Mouse (Mus musculus) heart, embryonic 14.5 days (tissue): Measurements from ENCODE around the gene Tmem150b. TPM values are rescaled to one million over a fixed set of nuclear protein-coding genes. Genes with fewer than 3 reads are reported as not detected.
A peak's percentile ranks its signal among the peaks of the same experiment; 100 is the strongest.

Experiments
- ATAC-seq: fragments of 200-750 bp; cut with Nextera tagmentation; 2 replicates; pipeline ENCODE4 v1.8.0; 2017; ENCODE audit warnings: low read depth, moderate TSS enrichment; ENCODE audit not compliant: insufficient number of reproducible peaks, insufficient read depth, low FRiP score
- H3K27ac ChIP-seq, 2 experiments: fragments of 200-500 bp in 1 of 2; fragments of 300-500 bp in 1 of 2; sonication (generic) in 1 of 2; replicated peaks in 1 of 2; 2 replicates each; pipeline ENCODE4 v1.5.1; 2012 to 2014; ENCODE audit warnings: low read depth in 2 of 2, low read length in 2 of 2, control low read depth in 1 of 2, mild to moderate bottlenecking in 1 of 2, mixed read lengths in 1 of 2; ENCODE audit not compliant: control insufficient read depth in 1 of 2, insufficient read depth in 1 of 2
- H3K27me3 ChIP-seq: fragments of 300-500 bp; sonication (generic); 2 replicates; pipeline ENCODE4 v1.6.1; 2014; ENCODE audit warnings: mild to moderate bottlenecking, low read length, control low read depth; ENCODE audit not compliant: control insufficient read depth, insufficient read depth
- H3K36me3 ChIP-seq: fragments of 300-500 bp; sonication (generic); 2 replicates; pipeline ENCODE4 v1.6.1; 2014; ENCODE audit warnings: mild to moderate bottlenecking, control low read depth, low read length, mixed read lengths; ENCODE audit not compliant: control insufficient read depth, insufficient read depth
- H3K4me1 ChIP-seq, 2 experiments: fragments of 200-500 bp in 1 of 2; fragments of 300-500 bp in 1 of 2; sonication (generic) in 1 of 2; 2 replicates each; pipeline ENCODE4 v1.6.1; 2012 to 2014; ENCODE audit warnings: low read length in 2 of 2, control low read depth in 1 of 2, mixed read lengths in 1 of 2; ENCODE audit not compliant: control insufficient read depth in 2 of 2, insufficient read depth in 2 of 2
- H3K4me2 ChIP-seq: fragments of 300-500 bp; sonication (generic); 2 replicates; pipeline ENCODE4 v1.6.1; 2014; ENCODE audit warnings: mild to moderate bottlenecking, low read length
- H3K4me3 ChIP-seq, 2 experiments: fragments of 200-500 bp in 1 of 2; fragments of 300-500 bp in 1 of 2; sonication (generic) in 1 of 2; 2 replicates each; pipeline ENCODE4 v1.5.1; 2012 to 2014; ENCODE audit warnings: low read length in 2 of 2, mild to moderate bottlenecking in 2 of 2, control low read depth in 1 of 2, low read depth in 1 of 2, moderate library complexity in 1 of 2; ENCODE audit not compliant: control insufficient read depth in 1 of 2, insufficient read depth in 1 of 2
- H3K9ac ChIP-seq: fragments of 300-500 bp; sonication (generic); 2 replicates; pipeline ENCODE4 v1.6.1; 2014; ENCODE audit warnings: mild to moderate bottlenecking, low read length
- H3K9me3 ChIP-seq: fragments of 300-500 bp; sonication (generic); 2 replicates; pipeline ENCODE4 v1.6.1; 2016; ENCODE audit warnings: low read length, control low read depth; ENCODE audit not compliant: control insufficient read depth
- WGBS: fragments of 180-500 bp; shearing (Covaris S2); extraction: QIAGEN DNeasy Blood & Tissue Kit; methylation state at CpG from one replicate; pipeline ENCODE4 v1.1.7; 2014; 5-methylcytosine and 5-hydroxymethylcytosine counted together
- polyA plus RNA-seq: library from polyadenylated mRNA; unstranded; fragments of >200 nt; fragmentation: Nextera tagmentation; extraction: Ambion mirVana; gene quantifications from 2 replicates; pipeline ENCODE4 v1.2.1, GENCODE M21; 2014

The Tmem150b gene
- polyA plus RNA-seq, 1 experiment from 2014 or later: 0.08 TPM

- Histone ChIP-seq H3K9ac (peak overlapping the region; percentile 27; the same call in 1 of the 2 replicates), H3K4me3 (peak overlapping the region; percentile 14 to 30; a peak in 3 of 4 replicates), H3K36me3 (no peaks in the 10 kb centered on the region), H3K27me3 (no peaks in the 10 kb centered on the region), H3K27ac (no peak overlapping the region), H3K4me1 (no peaks in the 10 kb centered on the region), H3K9me3 (no peaks in the 10 kb centered on the region), H3K4me2 (peak overlapping the region; percentile 55)
- WGBS: 31% methylated on average over 12 of the region's 12 CpGs
- no peak for ATAC-seq
These were observed 1.5 kb downstream of the Tmem150b start for GRCm38 (mm10) chr7:4723508-4723907.

DNA sequence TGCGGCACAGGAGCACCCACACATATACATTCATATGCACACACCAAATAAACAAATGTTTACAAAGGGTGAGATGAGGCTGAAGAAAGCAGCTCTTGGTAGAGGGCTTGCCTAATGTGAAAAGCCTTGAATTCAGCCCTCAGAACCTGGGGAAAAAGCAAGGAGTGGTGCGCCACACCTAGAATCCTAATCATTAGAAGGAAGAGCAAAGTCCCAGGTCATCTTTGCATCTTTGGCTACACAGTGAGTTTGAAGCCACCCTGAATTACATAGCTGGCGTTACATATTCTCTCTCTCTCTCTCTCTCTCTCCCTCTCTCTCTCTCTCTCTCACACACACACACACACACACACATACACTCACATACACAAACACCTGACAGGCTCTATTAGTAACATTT, 5.8 kb downstream of the Tmem150b start:
- Histone ChIP-seq H3K27me3 (no peaks in the 10 kb centered on the region), H3K27ac (no peak overlapping the region), H3K36me3 (peaks cover 22% of the 10 kb centered on the region), H3K4me2 (no peak overlapping the region), H3K4me3 (no peak overlapping the region), H3K9ac (no peak overlapping the region), H3K9me3 (no peaks in the 10 kb centered on the region), H3K4me1 (no peaks in the 10 kb centered on the region)
- ATAC-seq: no peak
- 88% methylated on average over 3 of the region's 3 CpGs for WGBS

DNA sequence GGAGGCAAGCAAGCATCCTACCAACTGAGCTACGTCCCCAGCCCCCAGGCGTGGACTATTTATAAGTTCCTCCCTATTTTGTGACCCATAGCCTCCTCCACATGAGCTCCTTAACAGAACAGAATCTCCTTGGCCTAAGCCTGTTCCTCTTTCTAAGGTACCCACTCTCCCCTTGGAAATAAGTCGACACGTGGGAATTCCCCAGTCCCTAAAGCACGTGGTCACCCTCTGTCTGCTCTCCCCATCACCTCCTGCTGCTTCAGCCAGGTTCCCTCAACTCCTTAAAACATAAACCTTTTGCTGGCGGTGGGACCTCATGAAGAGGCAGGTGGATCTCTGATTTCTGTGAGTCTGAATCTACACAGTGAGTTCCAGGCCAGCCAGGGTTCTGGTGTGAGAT, 8.1 kb downstream of the Tmem150b start:
- H3K4me2 ChIP-seq: no peak overlapping the region
- H3K9me3 ChIP-seq: no peaks in the 10 kb centered on the region
- no peak overlapping the region for H3K27ac ChIP-seq
- no peak overlapping the region for H3K9ac ChIP-seq
- peaks cover 45% of the 10 kb centered on the region for H3K36me3 ChIP-seq
- no peak for ATAC-seq
- 67% methylated on average over 6 of the region's 6 CpGs for WGBS
- no peaks in the 10 kb centered on the region for H3K27me3 ChIP-seq
- no peaks in the 10 kb centered on the region for H3K4me1 ChIP-seq
- H3K4me3 ChIP-seq: no peak overlapping the region

- Histone ChIP-seq H3K4me2 (no peak overlapping the region), H3K4me3 (no peak overlapping the region), H3K27me3 (no peaks in the 10 kb centered on the region), H3K9ac (no peak overlapping the region), H3K4me1 (no peaks in the 10 kb centered on the region), H3K36me3 (peaks cover 86% of the 10 kb centered on the region), H3K27ac (no peak overlapping the region), H3K9me3 (no peaks in the 10 kb centered on the region)
- no peak for ATAC-seq
- WGBS: 79% methylated on average over 3 of the region's 3 CpGs
These were observed 12.5 kb downstream of the Tmem150b start for GRCm38 (mm10) chr7:4712594-4712993.

DNA sequence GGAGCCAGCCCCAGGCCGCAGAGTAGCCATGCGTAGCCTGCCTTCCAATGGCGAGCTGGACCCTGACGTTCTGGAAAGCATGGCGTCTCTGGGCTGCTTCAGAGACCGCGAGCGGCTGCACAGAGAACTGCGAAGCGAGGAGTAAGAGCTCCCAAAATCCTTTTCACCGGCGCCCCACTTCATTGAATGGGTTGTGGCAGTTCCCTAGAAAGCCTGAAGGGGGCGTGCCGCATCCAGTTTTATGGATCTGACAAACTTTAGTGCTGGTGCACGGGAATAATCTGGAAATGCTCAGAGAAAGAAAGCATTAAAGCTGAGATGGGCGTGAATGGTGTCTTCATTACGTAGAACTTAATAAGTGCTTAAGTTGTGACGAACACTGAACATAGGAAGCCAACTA, 20.0 kb downstream of the Tmem150b start:
- Histone ChIP-seq H3K27me3 (no peaks in the 10 kb centered on the region), H3K4me2 (no peak overlapping the region), H3K9ac (no peak overlapping the region), H3K9me3 (no peaks in the 10 kb centered on the region), H3K4me3 (no peak overlapping the region), H3K27ac (no peak overlapping the region), H3K36me3 (peaks cover 75% of the 10 kb centered on the region), H3K4me1 (no peaks in the 10 kb centered on the region)
- 0 out of 2 replicates have a peak, but pooled peaks have one; percentile 13 for ATAC-seq
- WGBS: 48% methylated on average over 18 of the region's 18 CpGs

DNA sequence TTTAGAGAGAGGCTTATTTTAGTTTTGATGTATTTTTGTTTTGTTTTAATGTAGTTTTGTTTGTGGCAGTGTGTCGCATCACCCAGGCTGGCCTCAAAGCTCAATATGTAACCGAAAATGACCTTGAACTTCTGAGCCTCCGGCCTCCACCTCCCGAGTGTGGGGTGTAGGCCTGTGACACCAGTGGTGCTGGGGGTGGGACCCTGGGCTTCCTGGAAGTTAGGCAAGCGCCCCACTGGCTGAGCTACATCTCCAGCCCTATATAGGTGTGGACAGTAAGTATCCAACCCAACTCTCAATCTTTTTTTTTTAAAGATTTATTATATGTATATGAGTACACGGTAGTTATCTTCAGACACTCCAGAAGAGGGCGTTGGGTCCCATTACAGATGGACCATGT, 21.9 kb downstream of the Tmem150b start:
- no peaks in the 10 kb centered on the region for H3K27me3 ChIP-seq
- no peak overlapping the region for H3K9ac ChIP-seq
- peaks cover 77% of the 10 kb centered on the region for H3K36me3 ChIP-seq
- H3K27ac ChIP-seq: no peak overlapping the region
- no peak overlapping the region for H3K4me2 ChIP-seq
- no peak for ATAC-seq
- WGBS: 91% methylated on average over 7 of the region's 7 CpGs
- no peaks in the 10 kb centered on the region for H3K9me3 ChIP-seq
- H3K4me3 ChIP-seq: no peak overlapping the region
- no peaks in the 10 kb centered on the region for H3K4me1 ChIP-seq

GRCm38 (mm10) chr7:4702334-4702733, 22.7 kb downstream of the Tmem150b start:
- no peak overlapping the region for H3K4me2 ChIP-seq
- 75% methylated on average over 8 of the region's 8 CpGs for WGBS
- H3K4me3 ChIP-seq: no peak overlapping the region
- no peaks in the 10 kb centered on the region for H3K27me3 ChIP-seq
- peaks cover 74% of the 10 kb centered on the region for H3K36me3 ChIP-seq
- no peaks in the 10 kb centered on the region for H3K9me3 ChIP-seq
- no peak for ATAC-seq
- H3K9ac ChIP-seq: no peak overlapping the region
- H3K27ac ChIP-seq: no peak overlapping the region
- no peaks in the 10 kb centered on the region for H3K4me1 ChIP-seq

- Histone ChIP-seq H3K27me3 (no peaks in the 10 kb centered on the region), H3K9me3 (no peaks in the 10 kb centered on the region), H3K4me2 (no peak overlapping the region), H3K27ac (no peak overlapping the region), H3K36me3 (peaks cover 45% of the 10 kb centered on the region), H3K9ac (no peak overlapping the region), H3K4me1 (peaks cover 0 to 6% of the 10 kb centered on the region in 2 experiments; a peak in 2 of 4 replicates), H3K4me3 (no peak overlapping the region)
- WGBS: 53% methylated on average over 6 of the region's 6 CpGs
- no peak for ATAC-seq
These were observed 32.0 kb downstream of the Tmem150b start for GRCm38 (mm10) chr7:4693004-4693403.
